Mouse (Mus musculus) naive thymus-derived CD4-positive, alpha-beta T cell, adult 5 months (primary cell): Measurements from ENCODE around the gene Sept1. TPM values are rescaled to one million over a fixed set of nuclear protein-coding genes. Genes with fewer than 3 reads are reported as not detected.

Experiments used
- polyA plus RNA-seq: library from polyadenylated mRNA; unstranded; fragments of 100-300 nt; shearing (Covaris generic); gene quantifications from one replicate; pipeline ENCODE4 v1.2.1, GENCODE M21; 2017

The Sept1 gene
- polyA plus RNA-seq, result 528 TPM

GRCm38 (mm10) chr7:127232622-127233367, at the start of gene Sept1, which contains the start of gene Zfp553:
Sept1 (minus strand) TSS chr7:127233130.
Zfp553 (plus strand) TSS chr7:127233061.

DNA sequence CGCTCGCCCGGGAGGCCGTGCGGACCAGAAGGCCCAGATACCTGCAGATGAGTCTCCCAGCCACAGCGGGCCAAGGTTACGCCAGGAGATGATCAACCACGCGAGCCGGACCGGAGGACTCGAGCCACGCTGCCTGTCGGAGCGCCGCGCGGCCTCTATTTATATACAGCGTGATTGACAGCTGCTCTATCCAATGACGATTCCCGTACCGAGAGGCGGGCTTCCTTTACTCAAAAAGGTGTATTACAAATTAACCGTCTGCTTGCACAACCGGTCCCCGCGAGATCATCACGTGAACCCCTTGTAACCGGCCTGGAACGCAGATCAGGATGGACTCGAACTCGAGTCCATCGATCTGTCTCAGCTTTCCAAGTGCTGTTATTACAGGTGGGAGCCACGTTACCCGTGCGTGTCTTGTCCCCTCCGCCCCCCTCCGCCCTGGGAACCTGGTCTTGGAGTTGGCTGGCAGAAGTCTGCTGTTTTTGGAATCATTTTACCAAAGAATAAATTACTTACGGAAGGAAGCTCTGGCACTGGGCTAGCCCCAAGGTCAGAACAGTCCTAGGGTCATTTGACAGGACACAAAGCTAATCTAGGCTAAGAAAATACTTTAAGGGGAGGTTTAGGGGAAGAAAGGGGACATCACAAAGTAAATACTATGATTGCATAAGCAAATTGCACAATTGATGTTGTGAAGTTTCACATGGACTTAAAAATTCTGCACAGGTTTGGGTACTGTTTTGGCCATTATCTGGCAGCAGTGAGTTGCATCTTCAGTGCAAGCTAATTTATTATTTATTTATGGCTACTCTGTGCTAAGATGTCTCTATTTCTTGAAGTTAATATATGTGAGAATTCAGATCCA, 41.2 kb upstream of the Sept1 start, which contains the start of gene Sephs2:
Sephs2 (minus strand) TSS at position 131 of the 865 bp plus-strand sequence.

GRCm38 (mm10) chr7:127260309-127261111, 27.6 kb upstream of the Sept1 start, which contains the start of gene Dctpp1:
Dctpp1 (minus strand) TSS chr7:127260709.

DNA sequence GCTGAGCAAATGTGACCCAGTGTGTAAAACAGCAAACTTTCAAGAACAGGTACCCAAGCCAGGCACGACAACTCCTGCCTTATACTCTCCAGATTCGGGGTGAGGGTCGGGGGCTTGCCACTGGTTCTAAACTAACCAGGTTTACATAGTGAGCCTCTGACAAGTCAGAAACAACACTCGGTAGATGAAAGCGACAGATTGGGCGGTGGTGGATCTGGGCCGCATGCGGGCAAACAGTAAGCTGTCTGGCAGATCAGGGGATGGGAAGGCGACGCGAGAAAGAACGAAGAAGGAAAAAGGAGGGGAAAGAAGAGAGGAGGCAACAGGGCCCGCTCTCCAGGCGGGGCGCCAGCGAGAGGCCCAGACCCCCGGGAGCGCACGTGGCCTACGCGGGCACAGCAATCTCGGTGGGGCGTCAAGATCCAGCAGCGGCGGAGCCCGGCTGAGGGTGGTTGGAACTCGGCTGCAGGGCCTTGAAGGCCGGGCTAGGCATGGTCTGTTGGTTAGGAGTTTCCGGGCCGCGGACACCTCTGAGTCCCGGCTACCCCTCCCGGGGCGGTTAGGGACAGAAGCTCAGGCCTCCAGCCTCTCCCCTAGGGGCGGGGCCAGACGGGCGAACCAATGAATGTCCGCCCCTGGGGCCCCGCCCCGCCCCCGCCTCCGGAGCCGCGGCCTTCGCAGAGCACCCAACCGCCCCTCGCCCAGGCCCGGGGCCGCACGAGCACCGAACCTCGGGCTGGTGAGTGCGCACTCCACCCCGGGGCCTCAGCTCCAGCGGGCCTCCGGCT, 11.1 kb upstream of the Sept1 start, which contains the start of gene Zfp771:
Zfp771 (plus strand) TSS at position 405 of the 788 bp plus-strand sequence.

DNA sequence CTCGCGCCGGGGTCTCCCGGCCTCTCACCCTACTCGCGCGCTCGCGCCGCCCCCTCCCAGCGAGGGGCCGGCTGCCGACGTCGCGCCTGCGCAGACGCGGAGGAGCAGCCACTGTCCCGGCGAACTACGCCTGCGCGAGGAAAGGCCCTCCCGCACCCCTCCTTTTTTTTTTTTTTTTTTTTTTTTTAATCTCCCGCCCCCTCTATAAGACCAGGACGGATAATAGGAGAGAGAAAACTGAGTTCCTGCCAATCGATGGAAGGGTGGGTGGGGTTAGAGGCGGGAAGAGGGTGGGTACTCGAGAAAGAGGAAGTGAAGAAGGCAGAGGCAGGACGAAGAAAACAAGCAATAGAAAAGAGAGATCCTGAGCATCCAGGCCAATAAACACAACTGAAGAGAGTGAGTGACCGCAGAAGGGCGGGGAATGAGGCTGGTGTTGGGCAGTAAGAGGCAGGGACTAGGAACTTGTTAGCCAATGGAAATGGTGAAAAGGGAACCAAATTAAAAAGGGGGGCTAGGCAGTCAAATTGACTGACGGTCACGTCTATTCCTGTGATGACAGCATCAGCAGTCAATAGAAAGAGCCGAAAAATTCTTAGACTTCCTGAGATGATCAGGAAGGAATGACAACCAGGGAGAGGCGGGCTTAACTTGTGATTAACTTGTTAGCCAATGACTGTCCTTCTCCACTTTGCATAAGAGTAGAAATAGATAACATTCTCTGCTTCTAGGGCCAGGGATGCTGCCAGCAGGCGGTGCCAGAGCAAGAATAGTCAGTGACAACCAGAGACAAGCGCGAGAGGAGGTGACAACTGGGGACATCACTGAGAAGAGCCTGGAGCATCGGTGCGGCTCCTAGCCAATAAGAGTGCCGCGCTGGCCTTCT, 24.1 kb downstream of the Sept1 start, which contains the start of gene Mylpf:
Mylpf (plus strand) TSS at position 338 of the 886 bp plus-strand sequence.

GRCm38 (mm10) chr7:127208295-127208552, 24.7 kb downstream of the Sept1 start, which contains the start of gene Tbc1d10b:
Tbc1d10b (minus strand) TSS chr7:127208468.

GRCm38 (mm10) chr7:127195544-127196295, 37.2 kb downstream of the Sept1 start, which contains the start of gene Cd2bp2:
Cd2bp2 (minus strand) TSS chr7:127196050.

Other genes starting within 250 kb of the Sept1 start
- gene Mvp, start 218.5 kb downstream of the Sept1 start, polyA plus RNA-seq, result 34.6 TPM
- gene Pagr1b, start 216.6 kb downstream of the Sept1 start, polyA plus RNA-seq, result 2.0 TPM
- gene Pagr1a, start 215.8 kb downstream of the Sept1 start, polyA plus RNA-seq, result 34.0 TPM
- gene Gm42742, start 212.0 kb downstream of the Sept1 start, polyA plus RNA-seq, result 30.6 TPM
- 2.7 TPM for gene Prrt2, start 211.9 kb downstream of the Sept1 start, polyA plus RNA-seq
- gene Maz, start 206.1 kb downstream of the Sept1 start, polyA plus RNA-seq, result 76.6 TPM
- gene Kif22, start 190.7 kb downstream of the Sept1 start, polyA plus RNA-seq, result 4.4 TPM
- gene Zg16, start 145.8 kb downstream of the Sept1 start, polyA plus RNA-seq, result not detected
- gene AI467606, start 141.8 kb downstream of the Sept1 start, polyA plus RNA-seq, result 117 TPM
- 9.7 TPM for gene Qprt, start 110.9 kb downstream of the Sept1 start, polyA plus RNA-seq
- 42.1 TPM for gene Spn, start 95.3 kb downstream of the Sept1 start, polyA plus RNA-seq
- 47.5 TPM for gene Cd2bp2, start 37.1 kb downstream of the Sept1 start, polyA plus RNA-seq
- 47.3 TPM for gene Tbc1d10b, start 24.7 kb downstream of the Sept1 start, polyA plus RNA-seq
- 25.5 TPM for gene Mylpf, start 24.2 kb downstream of the Sept1 start, polyA plus RNA-seq
- 15.9 TPM for gene Zfp553, start 69 bp downstream of the Sept1 start, polyA plus RNA-seq
- 7.6 TPM for gene Zfp771, start 11.1 kb upstream of the Sept1 start, polyA plus RNA-seq
- 10.1 TPM for gene Dctpp1, start 27.6 kb upstream of the Sept1 start, polyA plus RNA-seq
- gene Sephs2, start 40.9 kb upstream of the Sept1 start, polyA plus RNA-seq, result 26.9 TPM
- 168 TPM for gene Itgal, start 63.1 kb upstream of the Sept1 start, polyA plus RNA-seq
- not detected for gene Zfp768, start 112.5 kb upstream of the Sept1 start, polyA plus RNA-seq
- gene Zfp747, start 142.9 kb upstream of the Sept1 start, polyA plus RNA-seq, result 28.3 TPM
- gene 9130019O22Rik, start 154.0 kb upstream of the Sept1 start, polyA plus RNA-seq, result 7.7 TPM
- 7.6 TPM for gene E430018J23Rik, start 160.5 kb upstream of the Sept1 start, polyA plus RNA-seq
- 17.1 TPM for gene Zfp764, start 173.7 kb upstream of the Sept1 start, polyA plus RNA-seq
- 23.4 TPM for gene Zfp688, start 188.9 kb upstream of the Sept1 start, polyA plus RNA-seq
- gene Zfp689, start 216.0 kb upstream of the Sept1 start, polyA plus RNA-seq, result 12.4 TPM
- gene Prr14, start 226.5 kb upstream of the Sept1 start, polyA plus RNA-seq, result 147 TPM
- 15.9 TPM for gene Fbrs, start 246.1 kb upstream of the Sept1 start, polyA plus RNA-seq